21 mouse cellular contexts compared by ENCODE assay signal in genomic region chr10:8007286-8007989, GRCm38 (mm10). TPM values are rescaled to one million over a fixed set of nuclear protein-coding genes. Genes with fewer than 3 reads are reported as not detected.
DNase-seq lines count a peak whose midpoint lies in the region; ATAC-seq and TF ChIP-seq lines count a peak whose summit lies in the region.
"Had no signal": no experiment of that assay in that cellular context is flagged by ENCODE, and none has a peak within 500 bp of the region (broad histone marks: within the 10 kb centered on the region; RNA-seq: fewer than 3 reads in every experiment).

No protein-coding gene starts in this region.

- DNase-seq in liver, adult 2 months (ENCODE audit: extremely low read depth, low read depth, low spot score): peak; percentile 19
- no peak for DNase-seq in liver
- peak; percentile 4 to 9 for DNase-seq in B cell, adult 2 months
- DNase-seq in embryo, embryonic 9.5 days (ENCODE audit: extremely low spot score): peak; percentile 13
- DNase-seq in lung, postnatal 25 days (ENCODE audit: low spot score): no peak
- no peak for DNase-seq in cerebellum, adult 9-11 months
- DNase-seq: adrenal gland, postnatal 10 days; cerebellum, adult 11 months; cerebellum, postnatal 36 days; gastrocnemius, postnatal 14 days; heart, postnatal 10 days; kidney, adult 11 months; kidney, postnatal 10 days; left cerebral cortex, postnatal 4 days; liver, embryonic 13.5 days had no signal

- TF ChIP-seq CTCF in liver, adult 2 months (IDR thresholded peaks at IDR 0.05; ENCODE audit: low read depth, low read length): no peak

- H3K4me1 ChIP-seq in liver, adult 2 months (ENCODE audit: control insufficient read depth, insufficient read depth, low read length): peaks cover 3% of the 10 kb centered on the region; the same call in 1 of the 2 replicates
- H3K4me1 ChIP-seq: neural tube, embryonic 13.5 days had no signal

- no peak overlapping the region for H3K9ac ChIP-seq in liver, adult 2 months (ENCODE audit: low read depth, low read length)
- H3K9ac ChIP-seq: liver, embryonic 13.5 days; neural tube, embryonic 13.5 days had no signal

- H3K27me3 ChIP-seq in liver, adult 2 months (ENCODE audit: control insufficient read depth, insufficient read depth, low read length): no peaks in the 10 kb centered on the region
- H3K27me3 ChIP-seq: liver, embryonic 13.5 days; neural tube, embryonic 13.5 days had no signal

- H3K79me2 ChIP-seq in liver, adult 2 months (ENCODE audit: control insufficient read depth, insufficient read depth, low read length): no peaks in the 10 kb centered on the region

- 60% methylated on average over 5 of the region's 5 CpGs for WGBS in liver, adult 2 months

- no peak overlapping the region for H3K27ac ChIP-seq in liver, adult 2 months (replicated peaks; ENCODE audit: insufficient read depth, low read depth, low read length)
- H3K27ac ChIP-seq: heart, embryonic 10.5 days; layer of hippocampus, adult 2 months; liver, embryonic 13.5 days; neural tube, embryonic 13.5 days had no signal

- H3K36me3 ChIP-seq in liver, adult 2 months (ENCODE audit: control insufficient read depth, insufficient read depth, low read length): no peaks in the 10 kb centered on the region
- H3K36me3 ChIP-seq: G1E; heart, embryonic 10.5 days; liver, embryonic 13.5 days; neural tube, embryonic 13.5 days had no signal

- no peak overlapping the region for H3K4me3 ChIP-seq in liver, adult 2 months (ENCODE audit: insufficient read depth, low read depth, low read length)
- H3K4me3 ChIP-seq: heart, embryonic 10.5 days; layer of hippocampus, adult 2 months; liver, embryonic 13.5 days; neural tube, embryonic 13.5 days had no signal

- TF ChIP-seq POLR2A in liver, adult 2 months (IDR thresholded peaks at IDR 0.05; ENCODE audit: extremely low read depth, insufficient read depth, low read length): no peak

- ATAC-seq in monocyte, adult 5-6 weeks (replicated peaks; ENCODE audit: insufficient number of reproducible peaks, low FRiP score, low TSS enrichment, poor library complexity, severe bottlenecking): peak; percentile 47; the same call in 1 of the 2 replicates
- ATAC-seq: hindbrain, embryonic 16.5 days had no signal

RNA-seq across cellular contexts. Expression of gene Tab2, which starts 51.4 kb away (rescaled TPM):
- 12.4 and 16.0 TPM in 2 replicates for total RNA-seq in liver, adult 2 months (2014; rRNA removed)
- polyA plus RNA-seq in liver, adult 2 months (2012; rRNA removed): 22.9 and 24.6 TPM in 2 replicates
- total RNA-seq in monocyte, adult 5-6 weeks (2017): 161 to 215 TPM (median 171 TPM) in 3 replicates

Comparison
In these comparisons a context has a peak if more than half of its experiments do, and no peak if none do; other contexts are left out.
1. DNase-seq: peak in liver, adult 2 months (single experiment), B cell, adult 2 months (2 of 2) and embryo, embryonic 9.5 days (single experiment); none in liver (single experiment), lung, postnatal 25 days (single experiment) and cerebellum, adult 9-11 months (single experiment).